Mouse (Mus musculus) embryonic fibroblast, embryonic 13.5 days (primary cell): Measurements from ENCODE around the gene Eif4ebp2.

Experiments used
- CTCF ChIP-seq: IDR thresholded peaks from 2 replicates; pipeline ENCODE4 v1.5.1; 2011; ENCODE audit warnings: mild to moderate bottlenecking, control low read depth, low read length, moderate library complexity, borderline replicate concordance; ENCODE audit not compliant: insufficient read depth
- POLR2A ChIP-seq: IDR thresholded peaks from 2 replicates; pipeline ENCODE4 v1.6.1; 2011; ENCODE audit warnings: low read depth, mild to moderate bottlenecking, control low read depth, low read length, moderate library complexity

DNA sequence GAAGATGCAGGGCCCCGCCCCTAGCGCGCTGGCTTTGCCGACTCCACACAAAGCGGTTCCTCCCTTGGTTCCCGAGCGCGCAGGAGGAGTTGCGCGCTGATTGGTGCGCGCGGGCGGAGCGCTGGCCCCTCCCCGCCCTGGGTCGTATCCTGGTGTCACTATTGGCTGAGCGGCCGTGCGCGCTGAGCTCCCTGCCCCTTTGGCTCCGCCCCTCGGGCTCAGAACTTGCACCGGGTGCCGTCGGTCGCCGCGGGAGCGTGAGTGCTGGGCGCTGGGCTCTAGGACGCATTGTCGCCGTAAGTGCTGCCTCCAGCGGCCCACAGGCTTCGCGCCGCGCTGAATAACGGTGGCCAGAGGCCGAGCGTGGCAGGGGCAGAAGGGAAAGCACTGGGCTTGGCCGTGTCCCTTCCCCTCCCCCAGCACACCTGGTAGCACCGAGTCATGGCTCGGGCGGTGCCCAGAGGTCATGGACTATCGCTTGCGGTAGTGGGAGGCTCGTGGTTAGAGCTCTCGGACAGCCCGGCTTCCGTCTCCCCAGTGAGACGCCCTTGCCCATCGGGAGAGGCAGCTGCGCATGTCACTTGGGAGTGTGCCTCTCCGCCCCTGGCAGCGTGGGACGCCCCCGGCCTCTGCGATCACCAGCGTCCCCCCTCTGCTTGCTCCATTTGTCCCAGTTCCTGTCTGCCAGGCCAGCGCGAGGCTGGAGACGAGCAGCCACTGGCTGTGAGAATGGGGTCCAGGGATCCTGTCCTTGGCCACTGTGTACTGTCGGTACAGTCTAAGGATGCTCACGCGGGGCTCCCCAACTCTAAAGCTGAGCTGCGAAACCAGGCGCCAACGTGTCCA lies 23.4 kb upstream of the Eif4ebp2 start, which contains the start of gene Lrrc20:
- TF ChIP-seq CTCF (no peak), POLR2A (peak; percentile 86)
